Mouse (Mus musculus) layer of hippocampus, adult 9-10 months (tissue): ENCODE measurements around the gene Fbxo10.
A peak's percentile ranks its signal among the peaks of the same experiment; 100 is the strongest.
"Not testable (repeated sequence)": the region's sequence is repeated elsewhere in the genome, so short reads cannot be mapped to it uniquely, and the experiment has no call there.

Experiments
- DNase-seq: peaks from one replicate; pipeline ENCODE4 v3.0.0; 2022; ENCODE audit warnings: low spot score

The Fbxo10 gene

DNA sequence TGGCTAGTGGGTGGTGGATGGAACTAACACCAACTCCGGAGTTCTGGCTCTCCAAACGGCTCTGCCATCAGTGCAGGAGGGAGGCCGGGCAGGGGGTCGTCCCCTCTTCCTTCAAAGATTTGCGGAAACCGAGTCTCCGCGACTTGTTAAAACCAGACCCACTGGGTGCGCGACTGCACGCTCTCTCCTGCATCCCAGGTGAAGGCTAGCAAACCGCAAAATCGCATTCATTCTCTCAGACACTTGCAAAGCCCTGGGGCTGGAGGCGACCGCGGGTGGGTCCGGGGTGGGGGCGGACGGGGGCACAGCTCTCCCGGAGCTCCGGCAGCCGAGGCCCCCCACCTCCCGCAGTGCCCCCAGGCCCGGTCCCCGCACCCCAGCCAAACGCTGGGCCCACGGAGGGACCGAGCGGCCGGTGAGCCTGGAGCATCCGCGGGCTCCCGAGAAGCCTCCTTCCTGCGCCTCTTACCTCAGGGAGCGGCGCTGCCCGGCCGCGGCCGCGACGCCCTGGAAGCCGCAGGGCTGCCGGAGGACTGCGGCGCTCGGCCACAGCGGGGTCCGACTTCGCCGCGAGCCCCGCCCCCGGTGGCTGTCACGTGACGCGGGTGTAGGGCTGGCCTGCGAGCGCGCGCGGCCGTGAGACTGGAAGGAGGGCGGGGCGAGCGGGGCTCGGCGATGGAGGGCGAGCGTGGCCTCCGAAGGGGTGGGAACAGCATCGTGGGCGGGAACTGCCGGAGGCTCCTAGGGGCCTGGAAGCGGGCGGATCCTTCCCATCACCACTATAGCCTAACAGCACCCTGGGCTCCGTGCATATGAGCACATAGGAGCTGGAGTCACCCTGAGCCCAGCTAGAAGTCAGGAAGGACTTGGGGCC, at the start of gene Fbxo10:
Gene Fbxo10, minus strand, starts transcription at position 584 of the 874 bp plus-strand sequence.
- no peak for DNase-seq

DNA sequence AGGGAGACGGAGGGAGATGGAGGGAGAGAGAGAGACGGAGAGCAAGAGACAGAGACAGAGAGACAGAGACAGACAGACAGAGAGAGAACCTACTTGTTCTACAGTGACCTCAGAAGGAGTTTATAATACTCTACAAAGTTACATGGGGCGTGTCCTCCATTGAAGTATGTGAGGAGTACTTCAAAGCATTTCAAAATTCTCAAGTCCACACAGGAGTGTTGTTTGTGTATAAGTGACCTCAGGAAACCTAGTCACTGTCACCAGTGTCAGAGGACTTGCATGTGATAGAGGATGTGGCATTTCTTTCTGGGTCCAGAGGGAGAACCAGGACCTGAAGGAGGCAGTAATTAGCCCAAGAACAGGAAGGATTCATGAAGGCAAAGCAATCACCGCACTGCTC, 46.6 kb upstream of the Fbxo10 start:
- DNase-seq, result no peak

DNA sequence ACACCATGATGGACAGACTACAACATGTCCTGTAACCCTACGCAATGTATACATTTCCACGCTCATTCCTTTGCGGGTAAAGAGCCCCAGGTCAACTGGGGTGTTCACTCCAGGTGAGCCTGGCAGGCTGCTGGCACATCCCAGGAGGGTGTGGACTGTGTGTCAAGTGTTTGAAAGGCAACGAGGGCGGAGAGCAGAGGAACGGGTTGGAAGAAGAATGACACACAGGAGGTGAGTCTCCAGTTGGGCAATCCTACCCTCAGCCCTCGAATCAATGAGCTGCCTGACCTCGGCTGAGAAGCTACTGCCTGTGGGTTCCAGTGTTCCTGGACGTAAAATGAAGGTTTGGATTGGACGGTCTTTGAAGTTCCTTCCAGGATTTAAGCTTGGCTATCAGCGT, 36.9 kb upstream of the Fbxo10 start:
- no peak for DNase-seq

DNA sequence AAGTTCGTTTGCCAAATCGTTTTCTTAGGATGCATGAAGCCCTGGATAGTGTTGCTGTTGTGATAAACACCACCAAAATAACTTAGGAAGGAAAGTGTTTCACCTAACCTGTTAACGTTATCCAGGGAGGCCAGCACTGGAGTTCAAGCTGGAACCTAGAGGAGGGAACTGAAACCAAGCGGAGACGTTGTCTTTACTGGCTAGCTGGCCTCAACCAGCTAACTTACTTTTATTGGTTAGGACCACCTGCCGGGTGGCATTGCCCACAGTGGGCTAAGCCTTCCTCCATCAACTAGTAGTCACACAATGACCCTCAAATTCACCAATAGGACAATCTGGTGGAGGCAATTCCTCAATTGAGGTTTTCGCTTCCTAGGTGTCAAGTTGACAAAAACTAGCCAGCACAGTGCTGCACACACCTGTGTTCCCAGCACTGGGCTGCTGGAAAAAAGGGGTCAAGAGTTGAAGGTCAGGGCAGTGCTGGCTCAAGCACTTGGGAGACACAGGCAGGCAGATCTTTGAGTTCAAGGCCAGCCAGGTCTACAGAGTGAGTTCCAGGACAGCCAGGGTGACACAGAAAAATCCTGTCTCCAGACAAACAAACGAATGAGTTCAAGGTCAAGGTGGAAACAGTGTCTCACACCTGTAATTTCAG, 24.2 kb upstream of the Fbxo10 start:
- no peak for DNase-seq

DNA sequence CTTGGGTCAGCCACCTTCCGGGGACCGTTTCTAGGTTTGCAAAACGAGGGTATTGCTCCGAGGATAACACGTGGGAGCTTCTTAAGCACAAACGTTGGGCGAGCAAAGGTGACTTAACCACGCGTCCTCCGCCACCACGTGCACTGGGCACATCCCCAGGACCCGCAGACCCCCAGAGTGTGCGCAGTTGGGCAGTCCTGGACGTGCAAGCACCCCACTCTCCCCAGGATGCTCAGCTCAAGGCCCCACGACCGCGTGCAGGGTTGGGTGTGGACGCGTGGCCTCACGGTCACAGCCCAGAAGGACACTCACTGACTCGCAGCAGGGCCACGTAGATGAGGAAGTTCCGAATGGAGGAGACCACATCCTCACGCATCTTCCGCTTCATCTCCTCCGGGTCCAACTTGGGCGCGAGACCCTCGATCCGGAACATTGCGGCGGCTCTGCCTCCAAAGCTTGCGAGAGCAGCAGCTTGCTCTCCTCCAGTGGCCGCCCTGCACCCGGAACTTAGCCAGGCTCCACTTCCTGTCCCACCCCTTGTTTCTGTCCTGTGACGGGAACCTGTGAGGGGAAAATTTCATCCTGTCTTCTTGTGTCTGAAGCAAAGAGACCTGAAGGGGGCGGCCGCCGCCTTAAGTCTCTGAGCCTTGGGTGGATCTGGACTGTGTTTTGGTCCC, 23.3 kb upstream of the Fbxo10 start, which contains the start of gene Tomm5:
Gene Tomm5, minus strand, starts transcription at position 514 of the 677 bp plus-strand sequence.
- peak; percentile 82 for DNase-seq

DNA sequence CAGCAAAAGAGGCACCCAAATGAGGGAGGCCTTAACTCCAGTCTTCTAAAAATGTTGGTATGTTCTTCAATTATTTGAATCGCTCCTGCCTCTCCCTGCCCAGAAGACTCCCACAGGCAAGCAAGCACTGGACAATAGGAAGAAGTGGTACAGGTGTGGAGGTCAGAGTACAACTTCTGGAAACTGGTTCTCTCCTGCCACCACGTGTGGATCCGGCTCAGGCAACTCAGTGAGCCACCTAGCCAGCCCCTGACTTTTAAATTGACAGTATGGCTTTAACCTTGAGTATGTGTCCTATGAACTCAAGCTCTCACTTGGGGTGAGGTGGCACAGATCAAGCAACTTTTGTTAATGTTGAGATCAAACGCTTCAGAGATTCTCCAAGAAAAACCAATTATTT, 22.7 kb upstream of the Fbxo10 start:
- DNase-seq, result no peak

DNA sequence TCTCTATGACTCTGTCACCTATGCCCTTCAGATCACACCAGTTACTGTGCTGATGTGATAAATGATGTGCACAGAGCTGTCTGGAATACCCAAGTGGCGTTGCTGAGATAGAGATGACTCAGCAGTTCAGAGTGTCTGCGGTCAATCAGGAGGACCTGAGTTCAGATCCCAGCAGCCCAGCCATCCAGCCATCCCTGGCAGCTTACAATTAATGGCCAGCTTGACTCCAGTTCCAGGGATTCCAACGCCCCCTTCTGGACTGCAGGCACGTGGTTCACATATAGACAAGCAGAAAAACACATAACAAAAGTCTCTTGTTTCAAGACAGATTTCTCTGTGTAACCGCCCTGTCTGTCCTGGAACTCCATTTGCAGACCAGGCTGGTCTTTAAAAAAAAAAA, 22.0 kb upstream of the Fbxo10 start:
- no peak for DNase-seq

DNA sequence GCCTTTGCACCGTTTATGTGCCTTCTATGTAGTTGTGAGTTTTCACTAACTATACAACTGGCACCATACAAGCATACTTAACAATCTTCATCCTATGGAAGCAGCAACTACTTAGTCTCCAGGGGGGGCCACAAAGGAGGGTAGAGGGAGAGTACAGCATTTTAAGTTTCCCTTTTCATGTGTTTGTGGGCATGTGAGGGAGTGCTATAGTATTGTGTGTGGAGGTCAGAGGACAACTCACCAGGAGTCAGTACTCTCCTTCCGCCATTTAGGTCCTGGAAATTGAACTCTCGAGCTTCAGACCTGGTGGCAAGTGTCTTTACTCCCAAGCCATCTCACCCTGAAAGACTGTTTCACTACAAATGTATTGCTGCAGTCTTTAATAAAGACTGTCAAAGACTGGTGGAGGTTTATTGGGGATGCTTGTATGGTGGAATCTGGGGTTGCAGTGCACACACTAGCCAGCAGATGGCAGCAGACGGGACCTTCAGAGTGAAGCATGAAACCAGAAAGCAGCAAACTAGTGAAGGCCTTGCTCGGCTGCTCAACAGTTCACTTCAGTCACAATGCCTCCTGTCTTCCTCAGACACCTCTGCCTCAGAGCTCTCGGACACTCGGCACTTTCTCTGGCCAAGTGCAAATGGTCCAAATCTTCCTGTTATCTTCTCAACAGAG, 12.9 kb upstream of the Fbxo10 start:
- DNase-seq, result no peak

DNA sequence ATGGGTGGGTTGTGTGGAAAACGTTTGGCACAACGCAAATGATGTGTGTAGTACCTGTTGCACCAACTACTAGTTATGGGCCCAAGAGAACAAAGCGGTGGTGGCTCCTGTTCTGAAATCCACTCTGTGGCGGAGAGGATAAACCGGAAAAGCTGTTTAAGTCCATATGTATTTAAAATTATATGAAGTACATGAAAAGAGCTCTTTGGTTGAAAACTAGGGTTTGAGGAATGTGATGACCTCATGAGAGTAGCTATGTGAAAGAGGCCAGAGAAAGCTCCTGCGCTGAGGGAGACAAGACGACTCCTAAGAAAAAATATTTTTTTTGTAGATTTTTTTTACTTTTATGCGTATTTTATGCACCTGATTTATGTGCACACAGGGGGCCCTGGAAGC, 489 bp upstream of the Fbxo10 start:
- DNase-seq, result no peak

DNA sequence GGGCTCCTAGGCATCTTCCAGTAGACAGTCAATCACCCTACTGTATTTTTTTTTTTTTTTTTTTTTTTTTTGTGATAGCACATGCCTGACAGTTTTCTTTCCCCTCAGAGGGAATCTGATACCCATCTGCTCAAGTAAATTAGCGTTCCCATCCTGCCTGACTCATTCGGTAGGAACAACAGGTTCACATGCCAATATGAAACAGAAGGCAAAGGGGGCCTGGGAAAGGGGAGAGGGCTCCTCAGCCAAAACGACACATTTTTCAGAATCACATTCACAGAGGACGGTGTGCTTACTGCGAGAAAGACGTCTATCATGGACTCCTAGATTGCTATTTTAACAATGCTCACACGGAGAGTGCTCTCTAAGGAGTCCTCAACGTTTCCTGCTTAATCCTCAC, 917 bp downstream of the Fbxo10 start:
- no peak for DNase-seq

DNA sequence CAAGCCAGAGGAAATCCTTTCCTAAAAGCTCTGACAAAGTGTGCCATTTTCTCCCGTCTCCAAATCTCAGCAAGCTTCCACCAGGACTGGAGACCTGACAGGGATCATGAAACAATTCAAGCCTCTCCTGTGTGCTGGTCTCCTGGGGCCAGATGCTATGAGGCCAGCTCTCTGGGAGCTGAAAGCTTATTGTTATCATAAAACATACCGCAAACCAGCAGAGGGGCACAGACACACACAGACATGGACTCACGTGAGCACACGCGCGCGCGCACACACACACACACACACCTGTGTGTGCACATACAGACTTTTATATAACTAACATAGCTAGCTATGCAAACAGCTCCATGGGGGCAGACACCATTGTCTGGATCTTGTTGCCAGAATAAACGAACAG, 1.5 kb downstream of the Fbxo10 start:
- no peak for DNase-seq

DNA sequence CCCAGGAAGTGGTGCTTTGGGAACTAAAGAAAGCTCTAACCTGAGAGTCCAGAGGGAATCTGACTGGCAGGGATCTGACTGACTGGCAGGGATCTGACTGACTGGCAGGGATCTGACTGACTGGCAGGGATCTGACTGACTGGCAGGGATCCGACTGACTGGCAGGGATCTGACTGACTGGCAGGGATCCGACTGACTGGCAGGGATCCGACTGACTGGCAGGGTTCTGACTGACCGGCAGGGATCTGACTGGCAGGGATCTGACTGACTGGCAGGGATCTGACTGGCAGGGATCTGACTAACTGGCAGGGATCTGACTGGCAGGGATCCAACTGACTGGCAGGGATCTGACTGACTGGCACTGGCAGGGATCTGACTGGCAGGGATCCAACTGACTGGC, 3.4 kb downstream of the Fbxo10 start:
- not testable (repeated sequence) for DNase-seq

DNA sequence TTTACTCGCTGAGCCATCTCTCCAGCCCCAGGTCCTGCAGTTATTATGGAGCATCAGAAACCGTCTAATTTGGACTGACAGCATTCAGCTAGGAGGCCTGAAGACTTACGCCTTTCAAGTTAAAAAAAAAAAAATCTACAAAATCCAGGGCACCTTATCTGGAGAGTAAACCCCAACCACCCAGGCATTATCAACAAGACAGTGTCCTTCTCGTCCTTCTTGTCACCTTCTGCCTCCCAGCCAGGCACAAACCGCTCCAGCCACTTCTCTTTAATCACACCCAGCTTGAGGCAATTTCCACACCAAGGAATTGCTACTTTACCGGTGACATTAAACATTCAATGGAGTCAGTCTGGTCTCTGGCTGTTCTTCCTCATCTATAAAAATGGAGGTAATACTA, 10.9 kb downstream of the Fbxo10 start:
- DNase-seq, result no peak

DNA sequence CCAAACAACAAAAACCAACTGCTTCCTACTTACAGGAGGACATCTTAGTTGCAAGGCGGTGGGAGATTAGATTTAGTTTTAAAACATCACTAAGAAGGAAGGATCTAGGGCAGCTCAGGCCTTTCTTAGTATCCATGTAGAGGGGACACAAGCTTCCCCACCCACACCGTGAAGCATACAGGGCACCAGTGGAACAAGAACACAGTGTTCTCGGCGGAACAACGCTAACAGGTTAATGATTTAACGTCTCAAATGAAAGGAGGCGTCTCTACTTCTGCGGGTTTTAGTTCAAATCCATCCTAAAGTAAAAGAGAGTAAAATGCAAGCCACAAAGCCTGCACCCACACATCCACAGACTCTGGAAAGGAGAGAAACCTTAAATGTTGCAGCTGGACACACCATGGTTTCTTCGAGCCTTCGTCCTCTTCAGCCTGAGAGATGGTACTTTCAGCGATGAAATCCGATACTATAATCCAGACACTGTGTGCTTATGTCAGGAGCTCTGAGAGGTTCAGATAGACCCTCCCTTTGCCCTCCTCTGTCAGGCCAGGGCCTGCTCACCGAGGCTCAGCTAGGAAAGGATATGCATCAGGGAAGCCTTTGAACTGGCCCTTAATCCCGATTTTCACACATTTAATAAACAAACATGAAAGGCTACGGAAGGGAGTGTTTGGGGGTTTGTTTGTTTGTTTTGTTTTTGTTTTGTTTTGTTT, 12.0 kb downstream of the Fbxo10 start:
- no peak for DNase-seq

DNA sequence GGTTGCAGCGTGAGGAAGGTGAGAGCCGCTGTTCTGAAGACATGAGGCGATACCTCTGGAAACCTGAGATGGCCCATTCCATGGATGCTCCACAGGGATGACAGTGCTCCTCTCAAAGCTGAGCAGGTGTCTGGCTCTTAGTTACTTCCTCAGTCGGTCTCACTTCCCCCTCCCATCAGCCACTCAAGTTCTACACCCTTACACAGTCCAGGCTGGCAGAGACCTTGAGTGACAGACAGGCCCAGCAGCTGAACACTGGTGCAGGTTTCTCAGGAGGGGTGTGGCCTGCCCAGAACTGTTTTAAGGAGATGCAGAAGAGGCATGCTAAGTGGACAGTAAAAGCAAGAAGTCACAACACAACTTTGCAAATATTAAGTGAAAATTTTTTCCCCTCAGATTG, 16.7 kb downstream of the Fbxo10 start:
- DNase-seq, result no peak

DNA sequence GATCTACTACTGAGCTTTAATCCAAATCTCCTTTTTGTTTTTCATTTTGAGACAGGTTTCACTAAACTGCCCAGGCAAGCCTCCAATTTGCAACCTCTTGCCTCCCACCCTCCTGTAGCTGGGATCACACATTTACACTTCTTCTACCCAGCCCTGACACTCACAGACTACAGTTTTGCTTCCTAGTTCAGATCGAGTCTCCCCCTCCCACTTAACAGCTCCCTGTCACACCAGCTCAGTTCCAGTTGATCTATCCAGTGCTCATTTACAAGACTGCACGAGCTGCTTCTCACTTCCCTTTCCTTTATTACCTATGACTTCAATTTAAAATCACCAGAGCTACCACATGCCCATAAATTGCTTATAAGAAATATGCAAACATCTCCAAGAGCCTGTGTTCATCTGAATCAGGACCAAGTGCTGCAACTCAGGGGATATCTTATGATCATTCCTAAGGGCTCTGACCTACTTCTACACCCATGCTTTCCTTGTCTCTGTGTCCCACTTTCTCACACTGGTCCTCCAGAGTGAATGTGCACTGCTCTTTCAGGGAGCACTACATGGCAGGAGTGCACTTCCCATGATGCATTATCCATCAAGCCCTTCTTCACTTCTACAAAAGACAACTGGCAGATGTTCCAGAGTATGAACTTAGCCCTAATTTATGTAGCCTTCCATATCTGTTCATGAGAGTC, 18.2 kb downstream of the Fbxo10 start:
- DNase-seq, result no peak

DNA sequence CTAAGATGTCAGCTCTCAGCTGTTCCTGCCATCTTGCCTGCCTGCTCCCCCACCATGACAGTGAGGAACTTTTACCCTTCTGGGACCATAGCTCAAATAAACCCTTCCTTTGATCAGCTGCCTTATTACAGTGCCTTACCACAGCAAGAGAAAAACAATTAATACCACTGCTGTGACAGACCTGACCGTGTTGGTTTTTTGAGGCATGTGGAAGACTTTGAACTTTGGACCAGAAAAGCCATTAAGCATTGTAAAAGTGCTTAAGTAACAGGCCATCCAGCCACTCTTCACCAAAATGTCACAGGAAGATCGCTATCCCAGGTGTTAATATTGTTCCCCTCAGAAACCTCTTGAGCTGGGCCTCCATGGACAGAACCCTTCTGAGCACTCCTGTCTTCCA, 19.8 kb downstream of the Fbxo10 start:
- no peak for DNase-seq

DNA sequence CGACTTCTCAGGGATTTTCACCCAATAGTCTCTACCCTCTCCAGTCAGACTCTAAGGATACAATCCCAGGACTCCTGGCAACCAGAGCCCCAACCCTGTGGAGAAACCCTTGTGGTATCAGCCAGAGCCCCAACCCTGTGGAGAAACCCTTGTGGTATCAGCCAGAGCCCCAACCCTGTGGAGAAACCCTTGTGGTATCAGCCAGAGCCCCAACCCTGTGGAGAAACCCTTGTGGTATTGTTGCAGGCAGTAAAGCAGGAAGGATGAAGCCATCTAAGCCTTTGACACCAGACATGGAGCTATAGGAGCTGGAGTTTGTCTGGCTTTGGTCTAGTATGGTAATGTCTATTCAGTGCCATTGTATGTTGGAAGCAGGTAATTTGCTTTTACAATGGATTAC, 20.6 kb downstream of the Fbxo10 start:
- DNase-seq, result not testable (repeated sequence)

DNA sequence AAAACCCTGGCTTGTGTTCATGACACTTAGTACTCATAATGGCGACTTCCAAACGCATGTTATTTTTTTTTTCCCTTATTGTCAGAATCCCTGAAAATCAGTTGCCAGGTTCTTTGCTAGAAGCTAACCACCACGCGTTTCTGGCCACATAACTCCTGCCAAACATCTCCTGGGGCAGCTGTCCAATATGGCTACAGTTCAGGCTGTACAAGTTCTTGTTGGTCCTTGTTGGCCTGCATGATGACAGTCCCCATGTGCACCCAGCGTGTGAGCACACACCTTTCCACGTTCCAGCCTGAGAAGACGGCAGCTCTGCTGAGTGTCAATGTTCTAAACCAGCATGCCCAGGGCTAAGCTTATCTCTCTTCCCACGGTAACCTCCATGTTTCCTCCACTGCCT, 29.0 kb downstream of the Fbxo10 start:
- no peak for DNase-seq

DNA sequence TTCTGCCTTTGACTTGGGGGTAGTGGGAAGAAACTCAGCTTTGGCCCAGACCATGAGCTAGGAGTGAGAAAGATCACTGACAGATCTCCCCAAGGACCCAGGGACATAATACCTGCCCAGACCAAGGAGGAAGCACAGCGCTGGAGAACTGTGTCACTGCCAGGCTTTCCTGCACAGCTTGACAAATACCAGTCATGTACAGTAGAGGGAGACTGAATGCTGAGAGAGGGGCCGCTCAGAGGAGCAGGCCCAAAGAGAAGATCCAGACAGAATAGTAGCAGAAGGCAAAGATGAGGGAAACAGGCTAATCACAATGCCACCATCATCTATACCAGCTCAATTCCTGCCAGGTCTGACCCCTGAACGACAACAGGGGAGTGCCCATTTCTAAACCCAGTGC, 29.5 kb downstream of the Fbxo10 start:
- no peak for DNase-seq

DNA sequence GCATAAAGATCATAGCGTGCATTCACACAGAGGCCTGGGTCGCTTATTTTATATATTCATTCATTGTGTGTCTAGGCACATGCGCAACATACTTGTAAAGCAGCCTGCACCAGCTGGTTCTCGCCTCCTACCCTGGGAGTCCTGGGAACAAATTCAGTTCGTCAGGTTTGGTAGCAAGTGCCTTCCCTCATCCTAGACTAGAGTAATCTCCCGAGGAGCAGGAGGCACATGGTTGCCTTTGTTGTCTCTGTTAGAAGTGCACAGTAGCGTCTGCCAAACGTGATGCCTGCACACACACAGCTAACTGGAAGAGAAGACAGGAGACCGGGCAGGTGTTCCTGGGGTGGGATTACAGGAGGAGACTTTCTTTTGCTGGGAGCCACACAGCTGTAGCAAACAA, 36.4 kb downstream of the Fbxo10 start:
- DNase-seq, result no peak
